In genomic region chr10:99461446-99461966, GRCm38 (mm10) we compare ENCODE assay signal across 8 mouse cellular contexts.
DNase-seq lines count a peak whose midpoint lies in the region; ATAC-seq and TF ChIP-seq lines count a peak whose summit lies in the region.

No protein-coding gene starts in this region.

- no peak for TF ChIP-seq EP300 in liver, embryonic 14.5 days (IDR thresholded peaks at IDR 0.05; ENCODE audit: low read depth)

- DNase-seq in gastrocnemius, postnatal 25 days = peak; percentile 21
- no peak for DNase-seq in gastrocnemius, postnatal 14 days
- peak; percentile 49 for DNase-seq in Muller cell, postnatal 12 days (ENCODE audit: inconsistent ontology term)
- DNase-seq in induced T-regulatory cell, adult 2 months (ENCODE audit: low read depth) = peak; percentile 55
- DNase-seq in liver, embryonic 14.5 days (ENCODE audit: low read depth in 3 of 3, low spot score in 3 of 3) = peak in 1 of 3 experiments; percentile 17
- DNase-seq in retina, postnatal 1 day = no peak

- H3K9ac ChIP-seq in forebrain, embryonic 16.5 days (replicated peaks; ENCODE audit: low read depth, low read length) = peak overlapping the region; percentile 7; the same call in 1 of the 2 replicates
- no peak overlapping the region for H3K9ac ChIP-seq in liver, embryonic 14.5 days (replicated peaks)

- H3K27me3 ChIP-seq in forebrain, embryonic 16.5 days (replicated peaks; ENCODE audit: control insufficient read depth, insufficient read depth, low read length) = no peaks in the 10 kb centered on the region
- H3K27me3 ChIP-seq in liver, embryonic 14.5 days (ENCODE audit: control insufficient read depth, insufficient read depth, low read length) = no peaks in the 10 kb centered on the region; the same call in 1 of the 2 replicates

- intact Hi-C loops in gastrocnemius, postnatal 14 days (cut with DNase I; ENCODE audit: low total_unique reads) = no loop called here

- 3% methylated on average over 13 of the region's 13 CpGs for WGBS in forebrain, embryonic 16.5 days
- 0% methylated on average over 13 of the region's 13 CpGs for WGBS in liver, embryonic 14.5 days (ENCODE audit: insufficient replicate concordance)

- no peaks in the 10 kb centered on the region for H3K36me3 ChIP-seq in forebrain, embryonic 16.5 days (ENCODE audit: control insufficient read depth, insufficient read depth)
- no peaks in the 10 kb centered on the region for H3K36me3 ChIP-seq in liver, embryonic 14.5 days (replicated peaks; ENCODE audit: control insufficient read depth, insufficient read depth, low read depth)

- no peaks in the 10 kb centered on the region for H3K9me3 ChIP-seq in forebrain, embryonic 16.5 days (ENCODE audit: control insufficient read depth, low read length)
- H3K9me3 ChIP-seq in liver, embryonic 14.5 days (ENCODE audit: control insufficient read depth, low read length) = no peaks in the 10 kb centered on the region

- no peak overlapping the region for H3K27ac ChIP-seq in forebrain, embryonic 16.5 days (ENCODE audit: low read length)
- no peak overlapping the region; the same call in 1 of the 2 replicates for H3K27ac ChIP-seq in liver, embryonic 14.5 days

- peak overlapping the region; percentile 44 for H3K4me3 ChIP-seq in forebrain, embryonic 16.5 days (replicated peaks; ENCODE audit: low read length)
- peak overlapping the region; percentile 43 to 47 for H3K4me3 ChIP-seq in liver, embryonic 14.5 days (ENCODE audit: insufficient read depth in 1 of 2, low read depth in 2 of 2, low read length in 2 of 2)

- H3K4me2 ChIP-seq in forebrain, embryonic 16.5 days (ENCODE audit: low read length) = peak overlapping the region; percentile 70
- peak overlapping the region; percentile 64 for H3K4me2 ChIP-seq in liver, embryonic 14.5 days (ENCODE audit: low read depth)

- H3K4me1 ChIP-seq in forebrain, embryonic 16.5 days (replicated peaks; ENCODE audit: control insufficient read depth, insufficient read depth, low read length) = peaks cover 8% of the 10 kb centered on the region
- peaks cover 0 to 19% of the 10 kb centered on the region in 2 experiments; a peak in 3 of 4 replicates for H3K4me1 ChIP-seq in liver, embryonic 14.5 days (replicated peaks; ENCODE audit: control insufficient read depth in 2 of 2, insufficient read depth in 2 of 2, low read length in 1 of 2)

- TF ChIP-seq CTCF in liver, embryonic 14.5 days (IDR thresholded peaks at IDR 0.05; ENCODE audit: low read depth) = no peak

- ATAC-seq in forebrain, embryonic 16.5 days = peak; percentile 55
- ATAC-seq in liver, embryonic 14.5 days (ENCODE audit: insufficient read depth) = peak; percentile 14; the same call in 1 of the 2 replicates
- peak; percentile 30; the same call in 1 of the 2 replicates for ATAC-seq in monocyte, adult 5-6 weeks (replicated peaks; ENCODE audit: insufficient number of reproducible peaks, low FRiP score, low TSS enrichment, poor library complexity, severe bottlenecking)

Comparison
In these comparisons a context has a peak if more than half of its experiments do, and no peak if none do; other contexts are left out.
1. DNase-seq: peak in gastrocnemius, postnatal 25 days (single experiment), Muller cell, postnatal 12 days (single experiment) and induced T-regulatory cell, adult 2 months (single experiment); none in gastrocnemius, postnatal 14 days (single experiment) and retina, postnatal 1 day (single experiment).
2. Peak in every context shown above with its lines, with median percentiles within 50 percentile points of each other: ATAC-seq.